Mouse (Mus musculus) myocyte (in vitro differentiated cells): ENCODE results near the gene Slc37a1.

ENCODE experiments used
- CEBPB ChIP-seq: IDR thresholded peaks from 2 replicates; pipeline ENCODE4 v1.6.1; 2011; ENCODE audit warnings: mild to moderate bottlenecking, moderate library complexity; ENCODE audit not compliant: poor library complexity, insufficient read depth, severe bottlenecking
- E2F4 ChIP-seq: IDR thresholded peaks from one replicate; pipeline ENCODE4 v1.6.1; 2011; ENCODE audit warnings: mild to moderate bottlenecking, control low read depth, moderate library complexity; ENCODE audit not compliant: insufficient read depth
- MYOD1 ChIP-seq, 3 experiments: IDR thresholded peaks; one replicate each; pipeline ENCODE4 v1.6.1; 2011; ENCODE audit warnings: control low read depth in 2 of 3, low read depth in 2 of 3, mild to moderate bottlenecking in 2 of 3, moderate library complexity in 1 of 3; ENCODE audit not compliant: insufficient read length in 2 of 3, control insufficient read depth in 1 of 3
- MYOG ChIP-seq, 3 experiments: IDR thresholded peaks; one replicate each; pipeline ENCODE4 v1.6.1; 2011; ENCODE audit warnings: control low read depth in 2 of 3, low read depth in 2 of 3, mild to moderate bottlenecking in 2 of 3; ENCODE audit not compliant: insufficient read length in 2 of 3, control insufficient read depth in 1 of 3, insufficient read depth in 1 of 3
- POLR2A ChIP-seq: IDR thresholded peaks from one replicate; pipeline ENCODE4 v1.6.1; 2011; ENCODE audit warnings: low read depth, mild to moderate bottlenecking, control low read depth, moderate library complexity; ENCODE audit not compliant: insufficient read length
- POLR2AphosphoS2 ChIP-seq: IDR thresholded peaks from one replicate; pipeline ENCODE4 v1.6.1; 2011; ENCODE audit warnings: low read depth, control low read depth; ENCODE audit not compliant: insufficient read length
- REST ChIP-seq: IDR thresholded peaks from one replicate; pipeline ENCODE4 v1.6.1; 2011; ENCODE audit warnings: mild to moderate bottlenecking, control low read depth, moderate library complexity; ENCODE audit not compliant: insufficient read depth, insufficient read length
- SRF ChIP-seq: IDR thresholded peaks from one replicate; pipeline ENCODE4 v1.6.1; 2011; ENCODE audit warnings: low read depth; ENCODE audit not compliant: control insufficient read depth, insufficient read length
- TCF12 ChIP-seq: IDR thresholded peaks from one replicate; pipeline ENCODE4 v1.6.1; 2011; ENCODE audit warnings: mild to moderate bottlenecking, control low read depth; ENCODE audit not compliant: poor library complexity, insufficient read depth, severe bottlenecking
- USF1 ChIP-seq: IDR thresholded peaks from one replicate; pipeline ENCODE4 v1.6.1; 2011; ENCODE audit warnings: low read depth, mild to moderate bottlenecking, control low read depth, moderate library complexity

GRCm38 (mm10) chr17:31253951-31254350, 32.6 kb upstream of the Slc37a1 start:
- TF ChIP-seq POLR2AphosphoS2 (no peak), CEBPB (no peak), E2F4 (no peak), MYOG (IDR thresholded peaks at IDR 0.05; ENCODE audit: control insufficient read depth in 1 of 3, insufficient read depth in 1 of 3, insufficient read length in 2 of 3, low read depth in 2 of 3) (no peak), MYOD1 (IDR thresholded peaks at IDR 0.05; ENCODE audit: control insufficient read depth in 1 of 3, insufficient read length in 2 of 3, low read depth in 2 of 3) (no peak), USF1 (no peak), POLR2A (no peak), SRF (no peak), TCF12 (no peak), REST (no peak)
